Mouse (Mus musculus): ENCODE results near the gene Kif26a. TPM values are rescaled to one million over a fixed set of nuclear protein-coding genes. Genes with fewer than 3 reads are reported as not detected.

The Kif26a gene
- polyA plus RNA-seq, 1 experiment from 2014 or later, result 3.0 TPM

- no peaks in the 10 kb centered on the region for H3K36me3 ChIP-seq
- no peak overlapping the region for H3K4me2 ChIP-seq (replicated peaks)
- peaks cover 20% of the 10 kb centered on the region for H3K4me1 ChIP-seq (replicated peaks)
- ATAC-seq, result no peak
- no peak overlapping the region for H3K9ac ChIP-seq
- H3K27me3 ChIP-seq (replicated peaks), result no peaks in the 10 kb centered on the region
- no peaks in the 10 kb centered on the region for H3K9me3 ChIP-seq
- no peak overlapping the region for H3K4me3 ChIP-seq (replicated peaks)
- 45% methylated on average over 7 of the region's 7 CpGs for WGBS
- H3K27ac ChIP-seq, result no peak overlapping the region
Measured at GRCm38 (mm10) chr12:112181921-112182608, 36.1 kb downstream of the Kif26a start.

GRCm38 (mm10) chr12:112182609-112182955 lies 36.6 kb downstream of the Kif26a start:
- Histone ChIP-seq H3K36me3 (no peaks in the 10 kb centered on the region), H3K4me3 (replicated peaks) (no peak overlapping the region), H3K9me3 (no peaks in the 10 kb centered on the region), H3K4me2 (replicated peaks) (no peak overlapping the region), H3K4me1 (replicated peaks) (peaks cover 20% of the 10 kb centered on the region), H3K9ac (peak overlapping the region; percentile 13; the same call in 1 of the 2 replicates), H3K27ac (no peak overlapping the region), H3K27me3 (replicated peaks) (no peaks in the 10 kb centered on the region)
- ATAC-seq, result no peak
- 43% methylated on average over 7 of the region's 7 CpGs for WGBS

- Histone ChIP-seq H3K36me3 (no peaks in the 10 kb centered on the region), H3K4me3 (replicated peaks) (no peak overlapping the region), H3K9ac (no peak overlapping the region), H3K4me1 (replicated peaks) (peaks cover 20% of the 10 kb centered on the region), H3K27me3 (replicated peaks) (no peaks in the 10 kb centered on the region), H3K27ac (peak overlapping the region; percentile 56; the same call in 1 of the 2 replicates), H3K9me3 (no peaks in the 10 kb centered on the region), H3K4me2 (replicated peaks) (no peak overlapping the region)
- ATAC-seq, result no peak
- WGBS, result 70% methylated on average over 6 of the region's 6 CpGs
Measured at GRCm38 (mm10) chr12:112183675-112184074, 37.7 kb downstream of the Kif26a start.

- ATAC-seq, result peak; percentile 67
- H3K9me3 ChIP-seq, result no peaks in the 10 kb centered on the region
- no peak overlapping the region for H3K4me2 ChIP-seq (replicated peaks)
- WGBS, result 37% methylated on average over 3 of the region's 3 CpGs
- H3K4me3 ChIP-seq (replicated peaks), result no peak overlapping the region
- peak overlapping the region; percentile 62 for H3K27ac ChIP-seq
- H3K4me1 ChIP-seq (replicated peaks), result peaks cover 20% of the 10 kb centered on the region
- H3K9ac ChIP-seq, result no peak overlapping the region
- H3K36me3 ChIP-seq, result no peaks in the 10 kb centered on the region
- no peaks in the 10 kb centered on the region for H3K27me3 ChIP-seq (replicated peaks)
Measured at GRCm38 (mm10) chr12:112184390-112184789, 38.4 kb downstream of the Kif26a start.

GRCm38 (mm10) chr12:112186899-112187298 lies 40.9 kb downstream of the Kif26a start:
- ATAC-seq, result no peak
- H3K9ac ChIP-seq, result no peak overlapping the region
- peaks cover 20% of the 10 kb centered on the region for H3K4me1 ChIP-seq (replicated peaks)
- no peak overlapping the region for H3K27ac ChIP-seq
- WGBS, result 71% methylated on average over 6 of the region's 6 CpGs
- H3K9me3 ChIP-seq, result no peaks in the 10 kb centered on the region
- H3K27me3 ChIP-seq (replicated peaks), result no peaks in the 10 kb centered on the region
- no peak overlapping the region for H3K4me3 ChIP-seq (replicated peaks)
- H3K36me3 ChIP-seq, result no peaks in the 10 kb centered on the region
- no peak overlapping the region for H3K4me2 ChIP-seq (replicated peaks)

GRCm38 (mm10) chr12:112191753-112192152 lies 45.7 kb downstream of the Kif26a start:
- Histone ChIP-seq H3K4me3 (replicated peaks) (no peak overlapping the region), H3K4me1 (replicated peaks) (peaks cover 5% of the 10 kb centered on the region; the same call in 1 of the 2 replicates), H3K4me2 (replicated peaks) (no peak overlapping the region), H3K9me3 (no peaks in the 10 kb centered on the region), H3K9ac (no peak overlapping the region), H3K27me3 (replicated peaks) (no peaks in the 10 kb centered on the region), H3K36me3 (no peaks in the 10 kb centered on the region), H3K27ac (no peak overlapping the region)
- no peak for ATAC-seq
- WGBS, result 34% methylated on average over 6 of the region's 6 CpGs

- H3K36me3 ChIP-seq, result no peaks in the 10 kb centered on the region
- no peaks in the 10 kb centered on the region for H3K9me3 ChIP-seq
- H3K4me3 ChIP-seq (replicated peaks), result no peak overlapping the region
- peaks cover 5% of the 10 kb centered on the region; the same call in 1 of the 2 replicates for H3K4me1 ChIP-seq (replicated peaks)
- peak overlapping the region; percentile 51 for H3K4me2 ChIP-seq (replicated peaks)
- peak; percentile 20; the same call in 1 of the 2 replicates for ATAC-seq
- no peak overlapping the region for H3K27ac ChIP-seq
- WGBS, result 6% methylated on average over 13 of the region's 13 CpGs
- H3K27me3 ChIP-seq (replicated peaks), result no peaks in the 10 kb centered on the region
- H3K9ac ChIP-seq, result 0 out of 2 replicates have a peak overlapping the region, but pooled peaks have one; percentile 10
Measured at GRCm38 (mm10) chr12:112195019-112195418, 49.0 kb downstream of the Kif26a start.

GRCm38 (mm10) chr12:112196562-112196961 lies 50.6 kb downstream of the Kif26a start:
- Histone ChIP-seq H3K4me3 (replicated peaks) (no peak overlapping the region), H3K9ac (no peak overlapping the region), H3K27me3 (replicated peaks) (no peaks in the 10 kb centered on the region), H3K4me1 (replicated peaks) (peaks cover 5% of the 10 kb centered on the region; the same call in 1 of the 2 replicates), H3K27ac (no peak overlapping the region), H3K9me3 (no peaks in the 10 kb centered on the region), H3K36me3 (no peaks in the 10 kb centered on the region), H3K4me2 (replicated peaks) (no peak overlapping the region)
- ATAC-seq, result no peak
- 79% methylated on average over 10 of the region's 10 CpGs for WGBS

GRCm38 (mm10) chr12:112199363-112199762 lies 53.4 kb downstream of the Kif26a start:
- Histone ChIP-seq H3K4me3 (replicated peaks) (no peak overlapping the region), H3K36me3 (no peaks in the 10 kb centered on the region), H3K9me3 (no peaks in the 10 kb centered on the region), H3K4me1 (replicated peaks) (peaks cover 5% of the 10 kb centered on the region; the same call in 1 of the 2 replicates), H3K27me3 (replicated peaks) (no peaks in the 10 kb centered on the region), H3K27ac (no peak overlapping the region), H3K9ac (no peak overlapping the region), H3K4me2 (replicated peaks) (no peak overlapping the region)
- 64% methylated on average over 3 of the region's 3 CpGs for WGBS
- ATAC-seq, result no peak

- no peak overlapping the region for H3K4me2 ChIP-seq (replicated peaks)
- no peaks in the 10 kb centered on the region for H3K9me3 ChIP-seq
- no peak overlapping the region for H3K9ac ChIP-seq
- no peaks in the 10 kb centered on the region for H3K36me3 ChIP-seq
- no peak for ATAC-seq
- no peak overlapping the region for H3K27ac ChIP-seq
- no peaks in the 10 kb centered on the region for H3K27me3 ChIP-seq (replicated peaks)
- WGBS, result 70% methylated on average over 2 of the region's 2 CpGs
- H3K4me1 ChIP-seq (replicated peaks), result peaks cover 4% of the 10 kb centered on the region; the same call in 1 of the 2 replicates
- no peak overlapping the region for H3K4me3 ChIP-seq (replicated peaks)
Measured at GRCm38 (mm10) chr12:112200045-112200444, 54.0 kb downstream of the Kif26a start.

- no peak overlapping the region for H3K4me2 ChIP-seq (replicated peaks)
- H3K27ac ChIP-seq, result no peak overlapping the region
- no peak for ATAC-seq
- no peaks in the 10 kb centered on the region for H3K36me3 ChIP-seq
- no peaks in the 10 kb centered on the region for H3K27me3 ChIP-seq (replicated peaks)
- H3K4me3 ChIP-seq (replicated peaks), result no peak overlapping the region
- H3K4me1 ChIP-seq (replicated peaks), result no peaks in the 10 kb centered on the region
- no peaks in the 10 kb centered on the region for H3K9me3 ChIP-seq
- H3K9ac ChIP-seq, result no peak overlapping the region
- WGBS, result 72% methylated on average over 2 of the region's 2 CpGs
Measured at GRCm38 (mm10) chr12:112207163-112207562, 61.2 kb downstream of the Kif26a start.

- WGBS, result 73% methylated on average over 4 of the region's 4 CpGs
Measured at GRCm38 (mm10) chr12:112207734-112208133, 61.7 kb downstream of the Kif26a start.

GRCm38 (mm10) chr12:112210622-112211021 lies 64.6 kb downstream of the Kif26a start:
- 53% methylated on average over 13 of the region's 13 CpGs for WGBS
- Histone ChIP-seq H3K27ac (no peak overlapping the region), H3K36me3 (no peaks in the 10 kb centered on the region), H3K9me3 (no peaks in the 10 kb centered on the region), H3K27me3 (replicated peaks) (no peaks in the 10 kb centered on the region), H3K4me3 (replicated peaks) (no peak overlapping the region), H3K9ac (no peak overlapping the region), H3K4me1 (replicated peaks) (no peaks in the 10 kb centered on the region), H3K4me2 (replicated peaks) (no peak overlapping the region)
- ATAC-seq, result peak; percentile 20; the same call in 1 of the 2 replicates

More at GRCm38 (mm10) chr12:112207734-112208133, 61.7 kb downstream of the Kif26a start:
- no peak for ATAC-seq
- H3K27ac ChIP-seq, result no peak overlapping the region
- no peaks in the 10 kb centered on the region for H3K36me3 ChIP-seq
- no peaks in the 10 kb centered on the region for H3K27me3 ChIP-seq (replicated peaks)
- H3K4me1 ChIP-seq (replicated peaks), result no peaks in the 10 kb centered on the region
- no peak overlapping the region for H3K4me2 ChIP-seq (replicated peaks)
- H3K9ac ChIP-seq, result no peak overlapping the region
- no peaks in the 10 kb centered on the region for H3K9me3 ChIP-seq
- H3K4me3 ChIP-seq (replicated peaks), result no peak overlapping the region
